Mouse (Mus musculus) liver, postnatal 0 days (tissue): ENCODE data around the gene Hist1h3g.

Source experiments
- CTCF ChIP-seq: sonication (generic); IDR thresholded peaks from 2 replicates; pipeline ENCODE4 v1.5.1; 2016; ENCODE audit warnings: antibody characterized with exemption, low read depth
- EP300 ChIP-seq: IDR thresholded peaks from 2 replicates; pipeline ENCODE4 v1.6.1; 2016; ENCODE audit warnings: antibody characterized with exemption, low read depth, mild to moderate bottlenecking

DNA sequence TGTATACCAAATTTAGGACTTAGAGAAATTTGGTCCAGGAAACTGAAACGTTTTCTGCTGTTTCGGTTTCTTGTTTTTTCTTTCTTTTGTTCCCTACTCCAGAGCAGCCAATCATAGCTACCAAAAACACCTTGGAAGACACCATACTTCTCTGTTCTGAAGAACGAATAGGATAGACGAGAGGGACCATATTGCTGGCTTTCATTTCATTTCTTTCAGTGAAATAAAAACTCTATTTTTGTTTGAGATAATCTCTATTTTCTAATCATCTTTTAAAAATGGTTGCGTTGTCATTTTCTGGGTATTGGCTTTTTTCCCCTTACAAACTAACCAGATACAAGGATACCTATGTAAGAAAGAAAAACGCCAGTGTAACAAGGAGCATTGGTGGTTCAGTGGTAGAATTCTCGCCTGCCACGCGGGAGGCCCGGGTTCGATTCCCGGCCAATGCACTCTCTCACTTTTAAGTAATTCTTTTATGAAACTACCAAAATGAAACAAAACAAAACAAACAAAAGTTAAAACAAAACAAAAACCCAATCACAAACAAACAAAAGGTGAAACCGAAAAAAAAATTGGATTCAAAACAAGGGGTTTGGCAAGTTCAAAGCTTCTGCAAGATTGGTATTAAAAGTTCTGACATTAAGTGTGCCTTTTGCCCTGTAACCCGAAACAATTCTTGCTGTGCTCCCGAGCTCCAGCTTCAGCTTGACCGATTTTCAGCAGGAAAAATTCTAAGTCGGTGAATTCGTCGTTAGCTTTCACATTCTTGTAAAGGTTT lies 18.2 kb upstream of the Hist1h3g start:
- no peak for TF ChIP-seq CTCF
- peak; percentile 5; the same call in 1 of the 2 replicates for TF ChIP-seq EP300
